Mouse (Mus musculus) R1 (cell line): ENCODE measurements around the gene Pcgf2.
"Not testable (repeated sequence)": the region's sequence is repeated elsewhere in the genome, so short reads cannot be mapped to it uniquely, and the experiment has no call there.

Experiments used
- DNase-seq: peaks from one replicate; pipeline ENCODE4 v3.0.0-alpha.2; 2018; ENCODE audit warnings: low read depth, low spot score

Pcgf2 gene

DNA sequence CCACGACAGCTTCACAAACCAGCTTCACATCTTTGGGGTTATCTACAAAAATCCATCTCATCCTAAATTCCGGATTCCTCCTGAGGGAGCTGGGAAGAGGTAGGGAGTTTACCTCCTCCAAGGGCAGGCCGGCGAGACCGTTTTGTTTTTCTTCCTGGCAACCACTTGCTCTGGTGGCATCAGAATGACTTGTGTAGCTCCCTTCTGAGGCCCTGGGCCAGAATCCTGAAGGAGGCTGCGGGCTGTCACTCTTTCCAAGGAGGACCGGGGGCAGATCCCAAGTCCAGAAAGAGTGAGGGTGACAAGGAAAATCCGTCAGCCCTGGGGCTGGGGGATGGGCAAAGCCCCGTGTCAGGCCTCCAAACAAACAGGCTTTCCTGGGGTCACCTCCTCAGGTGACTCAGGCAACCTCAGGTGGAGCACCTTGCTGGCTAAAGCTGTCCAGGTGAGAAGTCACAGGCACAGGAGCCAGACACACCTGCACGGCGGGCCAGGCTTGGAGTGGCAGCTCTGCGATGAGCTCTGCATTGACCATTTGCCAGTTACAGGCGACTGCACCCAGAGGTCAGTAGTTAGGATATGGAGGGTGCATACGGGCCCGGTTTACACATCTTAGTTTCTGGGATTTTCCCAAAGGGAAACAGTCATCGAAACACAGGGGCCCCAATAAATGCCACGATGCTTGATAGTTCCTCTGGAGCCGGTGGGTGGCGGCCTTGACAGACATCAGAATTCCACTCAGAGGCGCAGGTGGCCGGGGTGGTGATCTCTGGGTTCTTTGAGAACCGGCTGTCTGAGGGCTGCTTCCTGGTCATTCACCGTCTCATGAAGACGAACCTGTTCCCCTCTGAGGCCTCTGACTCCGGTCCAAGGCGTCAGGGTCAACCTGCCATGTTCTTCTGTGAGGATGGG lies 17.3 kb upstream of the Pcgf2 start:
- no peak for DNase-seq

- DNase-seq: no peak
Observed at GRCm38 (mm10) chr11:97716021-97716420, 15.7 kb upstream of the Pcgf2 start.

DNA sequence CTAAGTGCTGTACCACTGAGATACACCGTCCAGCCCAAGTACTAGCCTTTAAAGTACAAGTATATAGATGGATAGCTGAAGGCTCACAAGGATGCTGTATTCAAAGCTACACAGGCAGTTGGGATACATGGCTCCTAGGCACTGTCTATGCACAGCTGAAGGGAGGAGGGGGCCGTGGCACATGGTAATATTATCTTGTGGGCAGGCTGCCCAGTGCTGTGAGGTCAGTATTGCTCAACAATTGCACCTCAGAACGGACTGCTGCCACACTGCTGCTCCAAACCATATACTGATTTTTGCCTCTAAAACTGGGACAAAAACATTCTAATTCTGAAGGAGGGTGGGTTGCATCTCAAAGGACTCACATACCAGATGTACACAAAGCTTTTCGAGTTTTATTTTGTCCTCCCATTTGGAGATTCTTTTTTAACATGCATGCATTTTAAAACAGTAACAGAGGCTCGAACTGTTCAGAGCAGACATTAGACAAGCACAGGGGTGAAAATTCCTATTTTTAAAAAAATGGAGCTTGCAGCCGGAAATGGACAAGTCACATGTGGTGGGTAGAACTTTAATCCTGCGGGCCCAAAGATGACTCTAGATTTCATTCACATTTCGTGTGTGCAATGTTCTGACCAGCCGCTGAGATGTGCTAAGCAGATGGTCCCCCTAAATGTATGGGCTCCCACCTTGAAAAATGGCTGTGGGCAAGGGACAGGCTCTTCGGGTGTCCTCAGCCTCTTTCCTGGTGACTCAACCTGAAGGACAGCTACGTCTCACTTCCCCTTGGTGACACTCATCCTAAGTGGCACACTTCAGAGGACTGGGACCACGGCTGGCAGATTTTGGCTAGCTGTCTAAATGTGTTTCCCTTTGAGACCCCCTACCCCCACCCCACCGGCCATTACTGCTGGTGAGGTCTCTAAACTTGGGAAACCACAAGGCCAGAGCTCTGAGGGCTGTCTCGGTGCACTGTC lies 14.8 kb upstream of the Pcgf2 start:
- DNase-seq: no peak

DNA sequence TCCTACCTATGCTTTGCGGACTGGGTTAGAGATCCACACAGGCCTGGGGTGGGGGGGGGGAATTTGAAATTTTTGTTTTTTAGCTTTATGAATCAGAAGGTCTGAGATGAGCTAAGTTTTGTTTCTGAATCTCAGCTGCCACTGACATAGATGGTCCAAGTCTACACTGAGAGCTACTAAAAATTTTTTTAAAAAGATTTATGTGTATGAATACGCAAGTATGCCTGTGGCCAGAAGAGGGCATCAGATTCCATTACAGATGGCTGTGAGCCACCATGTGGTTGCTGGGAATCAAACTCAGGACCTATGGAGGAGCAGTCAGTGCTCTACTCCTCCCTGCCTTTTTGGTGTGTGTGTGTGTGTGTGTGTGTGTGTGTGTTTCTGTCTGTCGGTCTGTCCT lies 14.1 kb upstream of the Pcgf2 start:
- peak; percentile 60 for DNase-seq

GRCm38 (mm10) chr11:97713896-97714295 lies 13.6 kb upstream of the Pcgf2 start:
- DNase-seq: no peak

DNA sequence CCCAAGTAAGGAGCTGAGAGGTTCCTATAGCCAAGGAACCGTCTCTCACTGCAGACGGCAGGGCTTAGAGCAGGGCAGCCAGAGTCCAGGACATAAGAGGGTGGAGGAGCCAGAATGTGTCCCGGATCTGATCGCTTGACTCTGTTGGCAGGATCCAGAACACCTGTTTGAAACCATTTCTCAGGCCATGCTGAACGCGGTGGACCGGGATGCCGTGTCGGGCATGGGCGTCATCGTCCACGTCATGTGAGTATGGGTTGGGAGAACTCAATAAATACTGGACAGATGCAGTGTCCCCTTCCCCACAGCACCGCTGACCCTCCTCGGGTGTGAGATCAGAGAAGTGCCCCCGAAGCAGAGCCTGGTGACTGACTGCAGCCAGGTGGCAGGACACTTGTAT lies 12.0 kb upstream of the Pcgf2 start:
- no peak for DNase-seq

DNA sequence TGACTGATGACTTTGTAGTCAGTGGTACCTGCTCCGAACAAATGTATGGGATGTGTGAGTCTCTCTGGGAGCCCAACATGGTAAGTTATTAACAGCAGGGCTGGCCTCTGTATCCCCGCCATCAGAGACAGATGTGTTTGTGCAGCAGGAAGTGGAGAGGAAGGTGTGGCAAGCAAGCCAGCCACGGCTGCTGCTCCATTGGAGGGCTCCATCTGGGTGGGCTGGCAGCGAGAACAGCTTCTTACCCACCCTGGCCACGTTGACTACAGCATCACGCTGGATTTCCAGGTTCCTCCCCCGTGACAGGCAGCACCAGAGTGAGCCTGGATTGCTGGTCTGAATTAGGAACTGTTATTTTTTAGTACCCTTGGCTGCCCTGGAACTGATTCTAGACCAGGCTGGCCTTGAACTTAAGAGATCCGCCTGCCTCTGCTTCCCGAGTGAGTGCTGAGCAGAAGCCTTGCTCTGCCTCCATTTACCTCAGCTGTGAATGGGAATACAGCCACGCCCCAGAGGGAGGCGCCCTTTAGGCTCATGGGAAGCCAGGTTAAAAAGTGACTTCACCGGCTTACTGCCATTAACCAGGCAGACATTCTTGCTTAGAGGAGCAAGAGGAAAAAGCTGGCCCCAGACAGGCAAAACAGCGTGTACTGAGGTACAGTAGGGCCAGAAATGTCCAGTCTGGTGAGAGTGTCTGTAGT lies 11.1 kb upstream of the Pcgf2 start:
- peak; percentile 79 for DNase-seq

DNA sequence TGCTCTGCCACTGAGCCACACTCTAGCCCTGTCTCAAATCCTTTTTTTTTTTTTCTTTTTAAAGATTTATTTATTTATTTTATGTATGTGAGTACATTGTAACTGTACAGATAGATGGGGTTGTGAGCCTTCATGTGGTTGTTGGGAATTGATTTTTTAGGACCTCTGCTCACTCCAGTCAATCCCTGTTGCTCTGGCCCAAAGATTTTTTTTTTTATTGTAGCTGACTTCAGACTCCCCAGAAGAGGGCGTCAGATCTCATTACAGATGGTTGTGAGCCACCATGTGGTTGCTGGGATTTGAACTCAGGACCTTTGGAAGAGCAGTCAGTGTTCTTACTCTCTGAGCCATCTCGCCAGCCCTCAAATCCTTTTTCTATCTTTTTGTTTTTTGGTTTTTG lies 9.8 kb upstream of the Pcgf2 start:
- DNase-seq: not testable (repeated sequence)

DNA sequence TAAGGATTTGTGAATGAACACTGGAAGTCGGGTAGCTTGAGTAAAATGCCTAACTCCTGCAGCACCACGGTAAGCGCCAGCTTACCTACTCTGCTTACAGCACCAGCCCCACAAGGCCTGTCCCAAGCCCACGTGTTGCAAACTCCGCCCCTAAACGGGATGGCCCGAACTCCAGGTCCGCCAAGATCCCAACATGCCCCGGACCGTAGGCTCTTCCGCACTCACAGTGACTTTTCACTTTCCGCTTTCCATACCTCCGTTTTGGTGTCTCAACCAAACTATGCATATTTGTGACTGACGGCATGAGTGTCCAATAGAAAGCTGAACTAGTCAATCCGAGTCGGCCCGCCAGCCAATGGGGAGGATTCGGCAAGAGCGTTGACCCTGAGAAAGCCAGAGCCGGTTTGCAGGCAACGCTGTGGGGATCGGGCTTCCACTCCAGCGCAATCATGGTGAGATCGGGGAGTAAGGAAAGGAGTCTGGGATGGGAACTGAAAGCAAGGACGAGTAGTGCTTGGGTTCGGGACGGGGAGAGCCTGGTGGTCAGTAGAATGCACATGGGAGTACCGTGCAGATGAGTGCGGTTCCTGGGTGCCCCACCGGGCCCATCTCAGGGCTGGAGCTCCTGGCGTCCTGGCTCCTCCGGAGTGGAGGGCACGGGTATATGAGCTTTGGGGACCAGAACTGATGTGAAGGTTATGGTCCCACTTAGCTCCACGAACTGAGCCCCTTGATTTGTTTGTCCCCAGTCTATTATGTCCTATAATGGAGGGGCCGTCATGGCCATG lies 2.9 kb upstream of the Pcgf2 start, which contains the start of gene Psmb3:
Gene Psmb3 (plus strand): TSS at position 361 of the 788 bp plus-strand sequence.
- DNase-seq: peak; percentile 100

DNA sequence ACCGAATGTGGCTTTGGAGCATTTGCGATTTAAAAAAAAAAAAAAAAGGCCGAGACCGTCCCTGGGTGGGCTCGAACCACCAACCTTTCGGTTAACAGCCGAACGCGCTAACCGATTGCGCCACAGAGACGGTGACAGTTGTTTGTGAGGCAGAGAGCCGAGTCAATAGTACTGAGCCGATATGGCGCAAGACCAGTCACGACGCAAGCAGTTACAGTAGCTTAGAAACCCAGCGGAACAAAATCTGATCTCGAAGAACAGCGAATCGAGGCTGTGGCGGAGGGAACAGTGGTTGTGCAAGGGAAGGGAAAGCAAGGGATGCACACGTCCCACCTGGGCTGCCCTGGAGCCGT lies 2.1 kb upstream of the Pcgf2 start:
- DNase-seq: peak; percentile 71

- no peak for DNase-seq
Observed at GRCm38 (mm10) chr11:97701581-97702392, 1.5 kb upstream of the Pcgf2 start.

GRCm38 (mm10) chr11:97700746-97701580 lies 666 bp upstream of the Pcgf2 start:
- no peak for DNase-seq

GRCm38 (mm10) chr11:97699626-97700002 lies 683 bp downstream of the Pcgf2 start:
- peak; percentile 98 for DNase-seq

DNA sequence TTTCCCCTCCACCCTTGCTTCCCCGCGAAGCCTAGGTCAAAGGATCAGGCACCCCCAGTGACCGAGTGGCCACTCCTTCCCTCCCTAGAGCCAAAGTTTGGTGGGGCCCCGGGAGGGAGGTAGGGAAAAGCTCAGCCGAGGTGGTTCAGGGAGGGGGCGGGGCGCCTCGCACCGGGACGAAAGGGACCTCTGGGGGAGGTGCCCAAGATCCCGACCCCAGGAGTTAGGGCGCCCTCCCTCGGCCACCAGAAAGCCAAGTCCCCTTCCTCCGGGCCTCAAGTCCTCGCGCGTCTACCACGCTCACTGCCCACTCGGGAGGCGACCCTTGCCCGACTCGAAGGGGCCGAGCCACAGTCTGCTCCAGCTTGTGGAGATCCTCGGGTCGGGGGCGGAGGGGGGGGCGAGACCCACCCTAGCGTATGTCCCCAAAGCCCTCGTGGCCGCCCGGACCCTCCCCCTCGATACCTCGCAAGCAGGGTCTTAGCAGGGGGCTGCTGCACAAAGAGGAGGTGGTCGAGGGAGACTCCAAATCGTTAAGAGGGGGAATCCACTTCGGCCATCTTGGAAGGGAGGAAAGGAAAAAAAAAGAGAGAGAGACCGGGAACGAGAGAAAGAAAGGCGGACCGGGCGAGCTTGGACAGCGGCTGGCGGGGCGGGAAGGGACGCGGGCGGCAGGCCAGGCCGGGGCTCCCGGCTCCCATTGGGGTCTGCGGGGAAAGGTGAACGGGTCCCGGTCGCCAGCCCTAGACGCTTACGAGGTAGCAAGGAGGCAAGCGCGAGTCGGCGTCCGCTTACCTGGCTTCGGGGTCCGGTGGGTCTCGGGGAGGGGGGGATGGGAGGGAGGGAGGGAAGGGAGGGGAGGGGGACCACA lies 1.3 kb downstream of the Pcgf2 start:
- peak; percentile 90 for DNase-seq

DNA sequence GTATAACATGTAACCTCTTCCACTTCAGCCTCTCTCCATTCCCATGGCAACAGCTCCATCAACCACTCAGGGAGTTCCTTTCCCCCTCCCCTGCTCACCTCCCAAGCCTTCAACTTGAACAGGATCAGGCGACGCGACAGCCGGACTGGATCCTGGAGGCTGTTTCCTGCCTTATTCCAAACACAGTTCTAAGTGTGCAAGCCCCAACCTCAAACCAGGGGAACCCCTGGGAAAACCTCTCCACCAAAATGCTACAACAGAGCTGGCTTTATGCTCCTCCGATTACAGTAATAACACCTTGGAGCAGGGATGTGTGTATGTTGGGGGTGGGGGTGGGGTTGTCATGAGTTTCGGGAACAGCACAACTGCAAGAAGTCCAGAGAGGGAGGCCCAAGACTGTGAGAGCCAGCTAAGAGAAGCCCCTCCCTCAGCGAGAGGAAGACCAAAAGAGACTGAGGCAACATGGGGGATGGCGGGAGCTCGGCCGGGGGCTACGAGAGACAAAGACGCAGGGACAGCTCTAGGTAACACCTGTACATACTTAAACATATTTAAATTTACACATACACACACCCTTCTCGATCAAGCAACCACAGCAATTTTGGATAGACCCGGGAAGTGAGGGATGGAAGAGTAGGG lies 2.3 kb downstream of the Pcgf2 start:
- peak; percentile 81 for DNase-seq

- no peak for DNase-seq
Observed at GRCm38 (mm10) chr11:97697199-97697890, 3.0 kb downstream of the Pcgf2 start.

GRCm38 (mm10) chr11:97696669-97697068 lies 3.6 kb downstream of the Pcgf2 start:
- peak; percentile 83 for DNase-seq
